Mouse (Mus musculus): ENCODE measurements around the gene Stat5b. TPM values are rescaled to one million over a fixed set of nuclear protein-coding genes. Genes with fewer than 3 reads are reported as not detected.

Gene Stat5b
- polyA plus RNA-seq, 1 experiment = 33.2 TPM

DNA sequence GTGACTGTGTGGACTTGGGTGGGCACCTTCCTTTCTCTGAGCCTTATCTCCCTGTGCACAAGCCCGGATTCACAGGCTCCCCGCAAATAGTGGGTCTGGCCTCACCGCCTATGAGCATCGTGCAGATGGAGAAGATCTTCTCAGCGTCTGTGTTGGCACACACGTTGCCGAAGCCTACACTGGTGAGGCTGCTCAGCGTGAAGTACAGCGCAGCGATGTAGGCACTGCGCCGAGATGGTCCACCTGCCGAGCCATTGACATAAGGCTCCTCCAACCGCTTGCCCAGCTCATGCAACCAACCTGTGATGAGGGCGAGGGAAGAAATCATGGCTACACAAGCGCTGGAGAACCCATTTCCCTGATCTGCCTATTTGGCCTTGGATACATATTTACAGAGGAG, 100.4 kb downstream of the Stat5b start:
- WGBS = 89% methylated on average over 16 of the region's 16 CpGs
- Histone ChIP-seq H3K4me1 (ENCODE audit: control insufficient read depth, insufficient read depth, insufficient read length) (no peaks in the 10 kb centered on the region; the same call in 1 of the 2 replicates), H3K27me3 (ENCODE audit: control insufficient read depth, insufficient read depth, low read length) (no peaks in the 10 kb centered on the region), H3K4me3 (ENCODE audit: extremely low read depth, insufficient read depth, insufficient read length) (no peak overlapping the region), H3K36me3 (ENCODE audit: control insufficient read depth, insufficient read depth, low read length) (no peaks in the 10 kb centered on the region), H3K27ac (ENCODE audit: insufficient read depth, low read length) (no peak overlapping the region)
- TF ChIP-seq POLR2A (IDR thresholded peaks at IDR 0.05; ENCODE audit: low read depth, low read length) (no peak), CTCF (IDR thresholded peaks at IDR 0.05; ENCODE audit: extremely low read depth, insufficient read depth, insufficient read length, insufficient replicate concordance) (no peak)
- DNase-seq (ENCODE audit: low read depth in 1 of 2, low spot score in 2 of 2) = no peak

DNA sequence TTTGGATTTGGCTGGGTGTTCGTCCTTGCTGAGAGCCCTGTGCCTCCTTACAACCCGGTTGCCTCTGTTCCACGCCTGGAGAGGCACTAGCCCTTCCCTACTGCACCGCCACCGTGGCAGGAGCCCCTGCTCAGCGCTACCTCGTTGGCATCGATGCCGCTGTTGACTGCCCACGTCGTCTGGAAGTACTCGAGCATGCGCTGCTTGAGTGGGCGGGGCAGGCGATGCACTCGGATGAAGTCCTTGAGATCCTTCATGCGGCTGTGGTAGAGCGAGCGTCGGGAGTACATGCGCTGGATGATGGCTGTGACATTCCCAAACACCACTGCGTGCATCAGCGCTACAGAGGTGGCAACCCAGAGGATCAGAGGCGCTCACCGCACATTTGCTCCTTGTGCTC, 101.1 kb downstream of the Stat5b start:
- TF ChIP-seq POLR2A (IDR thresholded peaks at IDR 0.05; ENCODE audit: low read depth, low read length) = no peak
- TF ChIP-seq CTCF (IDR thresholded peaks at IDR 0.05; ENCODE audit: extremely low read depth, insufficient read depth, insufficient read length, insufficient replicate concordance) = no peak
- no peak overlapping the region for H3K4me3 ChIP-seq (ENCODE audit: extremely low read depth, insufficient read depth, insufficient read length)
- DNase-seq (ENCODE audit: low read depth in 1 of 2, low spot score in 2 of 2) = no peak
- no peaks in the 10 kb centered on the region for H3K27me3 ChIP-seq (ENCODE audit: control insufficient read depth, insufficient read depth, low read length)
- no peaks in the 10 kb centered on the region for H3K36me3 ChIP-seq (ENCODE audit: control insufficient read depth, insufficient read depth, low read length)
- WGBS = 66% methylated on average over 25 of the region's 25 CpGs
- H3K4me1 ChIP-seq (ENCODE audit: control insufficient read depth, insufficient read depth, insufficient read length) = no peaks in the 10 kb centered on the region; the same call in 1 of the 2 replicates
- H3K27ac ChIP-seq (ENCODE audit: insufficient read depth, low read length) = no peak overlapping the region

DNA sequence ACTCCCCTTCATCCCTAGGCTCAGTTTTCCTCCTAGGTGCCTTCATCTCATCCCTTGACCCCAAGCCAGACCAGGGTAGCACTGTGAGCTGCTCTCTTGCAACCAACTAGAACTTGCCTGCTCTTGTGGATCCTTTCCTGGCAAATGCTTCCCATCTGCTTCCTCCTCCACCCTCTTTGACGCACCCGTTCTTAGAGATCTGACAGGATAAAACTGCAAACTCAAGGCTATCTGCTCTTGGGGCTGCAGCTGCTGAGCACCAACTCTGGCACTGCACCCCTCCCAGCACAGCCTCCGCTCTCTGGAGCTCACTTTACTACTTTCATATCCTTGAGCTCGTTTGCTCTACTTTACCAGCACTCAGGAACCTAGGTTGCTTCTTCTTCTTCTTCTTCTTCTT, 101.9 kb downstream of the Stat5b start:
- Histone ChIP-seq H3K4me1 (ENCODE audit: control insufficient read depth, insufficient read depth, insufficient read length) (no peaks in the 10 kb centered on the region; the same call in 1 of the 2 replicates), H3K27me3 (ENCODE audit: control insufficient read depth, insufficient read depth, low read length) (no peaks in the 10 kb centered on the region), H3K36me3 (ENCODE audit: control insufficient read depth, insufficient read depth, low read length) (no peaks in the 10 kb centered on the region), H3K27ac (ENCODE audit: insufficient read depth, low read length) (no peak overlapping the region), H3K4me3 (ENCODE audit: extremely low read depth, insufficient read depth, insufficient read length) (no peak overlapping the region)
- DNase-seq (ENCODE audit: low read depth in 1 of 2, low spot score in 2 of 2) = no peak
- TF ChIP-seq CTCF (IDR thresholded peaks at IDR 0.05; ENCODE audit: extremely low read depth, insufficient read depth, insufficient read length, insufficient replicate concordance) (no peak), POLR2A (IDR thresholded peaks at IDR 0.05; ENCODE audit: low read depth, low read length) (no peak)
- WGBS = 50% methylated on average over 4 of the region's 4 CpGs

DNA sequence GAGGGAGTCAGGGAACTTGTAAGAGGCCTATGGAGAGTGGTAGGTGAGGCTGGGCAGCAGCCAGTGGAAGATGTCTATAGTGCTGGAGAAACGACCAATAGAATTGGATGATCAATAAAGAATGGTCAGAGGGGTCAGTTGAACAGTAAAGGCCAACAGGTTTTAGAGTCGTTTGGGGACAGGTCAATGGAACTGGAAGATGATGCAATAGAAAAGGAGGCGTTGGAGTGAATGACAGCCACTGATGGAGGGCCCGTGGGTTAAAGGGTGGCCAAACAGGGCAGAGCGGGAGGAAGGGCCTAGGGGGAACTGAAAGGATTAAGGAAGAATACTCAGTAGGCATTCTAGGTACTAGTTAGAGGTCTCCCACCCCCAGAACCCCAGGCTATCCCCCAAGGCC, 103.4 kb downstream of the Stat5b start:
- Histone ChIP-seq H3K4me3 (ENCODE audit: extremely low read depth, insufficient read depth, insufficient read length) (no peak overlapping the region), H3K27me3 (ENCODE audit: control insufficient read depth, insufficient read depth, low read length) (no peaks in the 10 kb centered on the region), H3K27ac (ENCODE audit: insufficient read depth, low read length) (no peak overlapping the region), H3K36me3 (ENCODE audit: control insufficient read depth, insufficient read depth, low read length) (no peaks in the 10 kb centered on the region), H3K4me1 (ENCODE audit: control insufficient read depth, insufficient read depth, insufficient read length) (no peaks in the 10 kb centered on the region; the same call in 1 of the 2 replicates)
- 76% methylated on average over 5 of the region's 5 CpGs for WGBS
- TF ChIP-seq CTCF (IDR thresholded peaks at IDR 0.05; ENCODE audit: extremely low read depth, insufficient read depth, insufficient read length, insufficient replicate concordance) (no peak), POLR2A (IDR thresholded peaks at IDR 0.05; ENCODE audit: low read depth, low read length) (no peak)
- no peak for DNase-seq (ENCODE audit: low read depth in 1 of 2, low spot score in 2 of 2)

DNA sequence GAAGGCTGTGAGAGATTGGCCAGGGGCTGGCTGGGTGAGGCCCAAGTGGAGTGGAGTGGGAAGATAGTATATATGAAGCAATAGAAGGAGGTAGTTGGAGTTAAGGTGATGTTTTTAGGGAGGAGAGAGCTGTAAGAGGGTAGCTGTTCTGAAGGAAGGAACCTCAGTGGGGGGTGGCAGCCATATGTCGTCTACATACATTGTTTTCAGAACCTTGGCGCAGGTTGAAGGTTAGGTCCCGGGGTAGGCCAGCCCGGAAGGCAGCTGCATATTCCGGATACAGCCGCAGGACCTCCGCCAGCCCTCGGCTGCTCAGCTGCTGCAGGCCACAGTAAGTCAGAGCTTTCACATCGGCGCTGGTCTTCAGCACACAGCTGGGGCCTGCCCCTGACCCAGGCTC, 104.0 kb downstream of the Stat5b start:
- Histone ChIP-seq H3K4me1 (ENCODE audit: control insufficient read depth, insufficient read depth, insufficient read length) (no peaks in the 10 kb centered on the region; the same call in 1 of the 2 replicates), H3K36me3 (ENCODE audit: control insufficient read depth, insufficient read depth, low read length) (no peaks in the 10 kb centered on the region), H3K27me3 (ENCODE audit: control insufficient read depth, insufficient read depth, low read length) (no peaks in the 10 kb centered on the region), H3K4me3 (ENCODE audit: extremely low read depth, insufficient read depth, insufficient read length) (no peak overlapping the region), H3K27ac (ENCODE audit: insufficient read depth, low read length) (no peak overlapping the region)
- TF ChIP-seq CTCF (IDR thresholded peaks at IDR 0.05; ENCODE audit: extremely low read depth, insufficient read depth, insufficient read length, insufficient replicate concordance) (no peak), POLR2A (IDR thresholded peaks at IDR 0.05; ENCODE audit: low read depth, low read length) (no peak)
- DNase-seq (ENCODE audit: low read depth in 1 of 2, low spot score in 2 of 2) = no peak
- 91% methylated on average over 10 of the region's 10 CpGs for WGBS

DNA sequence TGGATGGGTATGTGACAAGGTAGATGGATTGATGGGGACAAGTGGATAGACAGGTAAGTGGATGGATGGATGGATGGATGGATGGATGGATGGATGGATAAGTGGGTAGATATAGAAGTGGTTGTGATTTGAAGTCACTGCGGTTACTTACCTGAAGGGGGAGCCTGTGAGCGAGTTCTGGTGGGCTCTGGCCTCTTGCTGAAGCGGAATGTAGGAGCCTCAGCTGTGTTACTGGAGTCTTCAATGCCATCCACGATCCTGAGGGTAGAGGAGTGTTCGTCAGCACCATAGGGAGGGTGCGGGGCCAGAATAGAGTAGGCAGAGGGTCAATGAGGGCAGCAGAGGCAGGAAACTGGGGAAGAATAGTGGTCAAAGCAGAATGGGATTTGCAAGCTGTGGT, 105.4 kb downstream of the Stat5b start:
- Histone ChIP-seq H3K4me3 (ENCODE audit: extremely low read depth, insufficient read depth, insufficient read length) (no peak overlapping the region), H3K4me1 (ENCODE audit: control insufficient read depth, insufficient read depth, insufficient read length) (no peaks in the 10 kb centered on the region; the same call in 1 of the 2 replicates), H3K36me3 (ENCODE audit: control insufficient read depth, insufficient read depth, low read length) (no peaks in the 10 kb centered on the region), H3K27me3 (ENCODE audit: control insufficient read depth, insufficient read depth, low read length) (no peaks in the 10 kb centered on the region), H3K27ac (ENCODE audit: insufficient read depth, low read length) (no peak overlapping the region)
- TF ChIP-seq POLR2A (IDR thresholded peaks at IDR 0.05; ENCODE audit: low read depth, low read length) = no peak
- peak; percentile 55; the same call in 1 of the 2 replicates for TF ChIP-seq CTCF (IDR thresholded peaks at IDR 0.05; ENCODE audit: extremely low read depth, insufficient read depth, insufficient read length, insufficient replicate concordance)
- WGBS = 20% methylated on average over 6 of the region's 6 CpGs
- DNase-seq (ENCODE audit: low read depth in 1 of 2, low spot score in 2 of 2) = peak in 1 of 2 experiments; percentile 50

DNA sequence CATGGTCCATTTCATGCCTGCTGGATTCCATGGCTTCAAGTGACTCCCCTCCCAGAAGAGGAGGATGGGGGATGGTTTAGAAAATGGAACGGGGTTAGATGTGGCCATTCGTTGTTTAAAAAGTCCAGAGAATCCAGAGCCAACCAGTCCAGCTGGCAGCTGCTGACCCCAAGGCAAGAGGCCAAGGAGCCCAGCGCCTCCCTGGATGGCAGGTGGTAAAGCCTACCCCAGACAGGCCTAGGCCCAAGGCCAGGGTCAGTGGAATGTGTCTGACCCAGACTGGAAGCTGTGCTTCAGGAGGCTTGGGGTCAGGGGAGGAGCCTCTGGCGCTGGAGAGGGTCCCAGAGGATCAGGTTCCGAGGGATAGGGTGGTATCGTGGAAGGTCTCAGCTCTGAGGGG, 109.2 kb downstream of the Stat5b start:
- no peak overlapping the region for H3K27ac ChIP-seq (ENCODE audit: insufficient read depth, low read length)
- H3K4me3 ChIP-seq (ENCODE audit: extremely low read depth, insufficient read depth, insufficient read length) = no peak overlapping the region
- WGBS = 87% methylated on average over 6 of the region's 6 CpGs
- no peak for DNase-seq (ENCODE audit: low read depth in 1 of 2, low spot score in 2 of 2)
- TF ChIP-seq POLR2A (IDR thresholded peaks at IDR 0.05; ENCODE audit: low read depth, low read length) = no peak
- TF ChIP-seq CTCF (IDR thresholded peaks at IDR 0.05; ENCODE audit: extremely low read depth, insufficient read depth, insufficient read length, insufficient replicate concordance) = no peak
- H3K27me3 ChIP-seq (ENCODE audit: control insufficient read depth, insufficient read depth, low read length) = no peaks in the 10 kb centered on the region
- peaks cover 7% of the 10 kb centered on the region; the same call in 1 of the 2 replicates for H3K4me1 ChIP-seq (ENCODE audit: control insufficient read depth, insufficient read depth, insufficient read length)
- no peaks in the 10 kb centered on the region for H3K36me3 ChIP-seq (ENCODE audit: control insufficient read depth, insufficient read depth, low read length)

Measured in spleen, adult 2 months (tissue).